Mouse (Mus musculus): ENCODE measurements at regions not wholly inside any gene's neighbourhood (a gene's known extent, or its start where the extent isn't known, plus 50 kb on each side); places are given as distances from the start of the nearest gene placed in this dataset.

- DNase-seq, result no peak
These were observed 83.1 kb downstream of the Thbs2 start for GRCm38 (mm10) chr17:14610791-14611522.

DNA sequence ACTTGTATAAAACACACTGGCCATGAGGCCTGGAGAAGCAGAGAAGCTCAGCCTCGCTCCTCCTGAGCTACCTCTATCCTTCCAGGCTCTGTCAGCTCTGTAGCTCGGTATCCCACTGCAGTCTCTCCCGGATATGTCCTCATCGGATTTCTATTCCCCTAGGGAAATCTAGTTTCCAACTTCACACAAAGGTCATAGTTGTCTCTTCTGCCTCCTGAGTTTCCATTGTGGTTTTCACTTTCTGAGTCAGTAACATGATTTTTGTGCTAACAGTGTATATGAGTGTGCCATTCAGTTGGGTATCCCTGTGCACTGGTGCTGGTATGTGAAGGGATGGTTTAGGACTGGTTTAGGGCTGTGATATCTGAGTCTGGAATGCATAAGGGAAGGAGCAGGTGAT is 85.2 kb downstream of the Thbs2 start:
- no peak for DNase-seq

- no peak for DNase-seq
These were observed 87.6 kb downstream of the Thbs2 start for GRCm38 (mm10) chr17:14606356-14606989.

GRCm38 (mm10) chr17:14599681-14600080 is 94.4 kb downstream of the Thbs2 start:
- DNase-seq, result no peak

DNA sequence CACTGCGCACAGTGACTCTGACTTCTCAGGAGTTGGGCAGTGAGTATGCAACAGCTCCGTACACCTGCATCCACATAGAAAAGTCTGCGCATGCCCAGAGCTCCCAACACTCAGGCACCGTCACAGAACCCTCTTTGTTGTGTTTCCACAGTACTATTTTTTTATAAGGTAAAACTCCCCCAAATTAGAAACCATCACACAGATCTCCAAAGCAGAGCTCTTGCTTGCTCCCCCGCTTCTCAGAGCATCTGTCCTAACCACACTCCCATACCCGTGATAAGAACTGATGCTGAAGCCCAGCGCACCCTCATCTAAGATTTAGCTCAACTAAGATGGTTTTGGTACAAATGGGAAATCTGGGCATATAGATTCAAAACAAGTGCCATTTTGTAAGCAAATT is 97.6 kb downstream of the Thbs2 start:
- DNase-seq, result no peak

GRCm38 (mm10) chr17:14595525-14595924 is 98.5 kb downstream of the Thbs2 start:
- no peak for DNase-seq

DNA sequence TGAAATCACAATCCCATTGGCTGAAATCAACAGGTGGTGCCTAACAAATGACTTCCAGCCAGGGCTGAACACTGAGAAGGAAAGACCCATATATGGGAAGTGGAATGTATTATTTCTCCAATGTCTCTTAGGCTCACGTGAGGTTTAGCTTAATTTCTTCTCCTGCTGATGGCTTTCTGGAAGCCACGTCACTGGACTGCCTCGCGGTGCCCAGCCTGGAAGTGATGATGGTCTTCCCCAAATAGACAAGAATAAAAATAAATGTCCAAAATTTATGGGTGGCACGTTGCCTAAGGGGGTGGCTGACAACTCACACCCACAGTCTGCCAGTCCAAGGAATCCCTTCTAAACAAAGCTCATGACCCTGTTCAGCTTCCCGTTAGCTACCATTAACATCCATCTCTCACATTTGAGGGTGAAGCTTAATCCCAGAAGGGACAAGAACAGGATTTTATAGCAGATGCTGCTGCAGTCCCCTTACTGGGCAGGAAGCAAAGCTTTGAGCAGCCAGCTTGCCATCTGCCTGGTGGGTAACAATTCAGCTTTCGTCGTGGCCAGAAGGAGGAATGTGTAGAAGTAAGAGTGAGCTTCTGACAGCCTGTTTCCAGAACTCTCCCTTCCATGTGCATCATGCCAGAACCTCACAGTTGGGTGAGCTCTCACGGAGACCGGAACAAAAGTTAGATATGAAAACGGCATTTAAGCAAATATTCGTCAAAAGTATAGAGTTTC is 105.8 kb downstream of the Thbs2 start:
- no peak for DNase-seq

DNA sequence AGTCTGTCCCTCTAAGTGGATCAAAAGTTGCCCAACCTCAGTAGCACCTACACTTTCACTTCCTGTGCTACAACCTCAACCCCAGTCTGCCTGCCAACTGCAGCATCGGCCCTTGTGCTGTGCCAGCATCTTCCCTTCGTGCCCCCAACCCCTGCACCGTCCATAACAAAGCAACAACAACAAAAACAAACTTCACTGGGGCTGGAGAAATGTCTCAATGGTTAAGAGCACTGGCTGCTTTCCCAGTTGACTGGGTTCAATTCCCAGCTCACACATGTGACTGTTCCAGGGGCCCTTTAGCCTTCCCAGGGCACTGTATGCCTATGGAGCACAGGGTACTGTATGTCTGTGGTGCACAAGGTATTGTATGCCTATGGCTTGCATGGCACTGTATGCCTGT is 114.4 kb downstream of the Thbs2 start:
- no peak for DNase-seq

DNA sequence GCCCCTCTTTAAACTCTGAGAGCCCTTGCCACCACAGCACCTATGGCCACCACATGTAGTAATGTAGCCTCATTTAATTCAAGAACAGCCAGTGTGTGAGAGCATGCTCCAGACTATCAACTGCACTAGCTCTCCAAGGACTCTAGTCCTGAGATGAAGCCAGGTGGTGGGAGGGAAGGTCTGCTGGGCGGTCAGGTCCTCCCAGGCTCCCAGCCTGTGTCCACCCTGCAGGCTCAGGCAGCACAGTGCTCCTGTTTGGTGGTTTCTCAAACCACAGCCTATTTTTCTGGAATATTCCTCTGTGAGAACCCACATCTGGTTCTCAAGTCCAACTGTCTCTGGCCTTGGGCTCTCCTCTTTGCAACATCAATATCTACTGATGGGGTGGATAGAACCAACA is 115.3 kb downstream of the Thbs2 start:
- DNase-seq, result no peak

GRCm38 (mm10) chr17:14578194-14578593 is 115.8 kb downstream of the Thbs2 start:
- DNase-seq, result no peak

- no peak for DNase-seq
These were observed 117.9 kb downstream of the Thbs2 start for GRCm38 (mm10) chr17:14576159-14576558.

DNA sequence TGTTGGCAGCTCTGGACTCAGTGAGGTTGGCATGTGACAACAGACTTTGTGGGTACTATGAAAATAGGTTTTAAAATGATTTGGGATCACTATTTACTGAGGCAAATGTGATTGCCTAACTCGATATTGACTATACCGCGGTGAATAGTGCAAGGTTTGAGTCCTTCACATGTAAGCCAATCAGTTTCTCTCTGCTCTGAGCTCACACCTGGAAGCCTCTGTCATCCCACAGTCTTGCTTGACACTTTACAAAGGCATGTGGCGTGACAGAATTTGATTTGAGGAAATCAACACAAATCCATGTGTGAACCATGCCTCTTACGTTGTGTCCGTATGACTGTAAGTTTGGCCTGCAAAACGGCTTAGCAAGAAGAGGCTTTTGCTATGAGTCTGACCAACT is 122.9 kb downstream of the Thbs2 start:
- no peak for DNase-seq

- DNase-seq, result no peak
These were observed 123.7 kb downstream of the Thbs2 start for GRCm38 (mm10) chr17:14570266-14570775.

GRCm38 (mm10) chr17:14562191-14562590 is 131.8 kb downstream of the Thbs2 start:
- DNase-seq, result no peak

DNA sequence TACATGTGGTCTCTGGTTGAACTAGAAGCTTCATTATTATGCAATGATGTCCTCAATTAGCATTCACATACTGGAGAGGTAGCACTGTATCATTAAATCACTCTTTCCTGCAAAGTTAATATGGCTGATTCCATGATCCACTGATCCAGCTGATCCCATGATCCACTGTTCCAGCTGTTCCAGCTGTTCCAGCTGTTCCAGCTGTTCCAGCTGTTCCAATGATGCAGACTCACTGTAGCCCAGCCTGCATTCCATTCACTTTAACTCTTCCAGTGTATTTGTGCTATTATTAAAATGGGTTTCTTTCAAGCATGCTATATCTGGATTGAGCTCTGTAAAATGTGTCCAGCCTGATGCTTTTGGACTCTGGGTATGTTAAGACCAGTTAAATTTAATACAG is 136.8 kb downstream of the Thbs2 start:
- no peak for DNase-seq

DNA sequence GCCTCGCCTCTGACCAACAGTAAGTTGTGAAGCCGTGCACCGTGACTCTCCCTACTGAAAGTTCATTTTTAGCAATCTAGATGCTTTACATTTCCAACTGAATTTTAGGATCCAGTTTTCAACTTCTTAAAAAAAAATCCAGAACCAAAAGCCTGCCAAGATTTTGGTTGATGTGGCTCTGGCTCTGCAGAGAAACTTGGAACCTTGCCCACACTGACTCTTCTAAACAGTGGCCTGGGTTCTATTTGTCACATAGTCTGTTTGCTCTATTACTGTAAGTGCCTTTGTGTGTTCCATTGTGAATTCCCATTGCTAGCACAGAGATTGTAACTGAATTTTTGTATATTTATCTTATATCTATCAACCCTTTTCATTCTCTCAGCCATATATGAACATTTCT is 140.8 kb downstream of the Thbs2 start:
- no peak for DNase-seq

GRCm38 (mm10) chr17:14552081-14552480 is 142.0 kb downstream of the Thbs2 start:
- no peak for DNase-seq

DNA sequence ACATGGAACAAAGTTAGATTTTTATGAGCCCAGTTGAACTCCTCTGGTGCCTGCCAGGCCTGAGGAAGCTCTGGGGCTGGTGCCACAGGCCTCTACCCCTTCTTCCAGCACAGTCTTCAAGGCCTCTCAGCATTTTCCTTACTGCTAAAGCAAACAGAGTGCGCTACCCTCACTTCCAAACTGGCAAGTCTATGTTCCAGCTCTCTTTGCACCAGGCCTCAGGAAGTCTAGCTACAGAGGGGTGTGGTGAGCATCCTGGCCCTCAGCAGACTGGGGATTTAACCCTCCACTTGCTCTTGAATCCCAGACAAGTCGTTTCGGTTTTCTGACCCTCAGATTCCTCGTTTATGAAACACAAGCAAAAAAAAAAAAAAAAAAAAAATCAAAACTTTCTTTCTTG is 142.4 kb downstream of the Thbs2 start:
- no peak for DNase-seq

DNA sequence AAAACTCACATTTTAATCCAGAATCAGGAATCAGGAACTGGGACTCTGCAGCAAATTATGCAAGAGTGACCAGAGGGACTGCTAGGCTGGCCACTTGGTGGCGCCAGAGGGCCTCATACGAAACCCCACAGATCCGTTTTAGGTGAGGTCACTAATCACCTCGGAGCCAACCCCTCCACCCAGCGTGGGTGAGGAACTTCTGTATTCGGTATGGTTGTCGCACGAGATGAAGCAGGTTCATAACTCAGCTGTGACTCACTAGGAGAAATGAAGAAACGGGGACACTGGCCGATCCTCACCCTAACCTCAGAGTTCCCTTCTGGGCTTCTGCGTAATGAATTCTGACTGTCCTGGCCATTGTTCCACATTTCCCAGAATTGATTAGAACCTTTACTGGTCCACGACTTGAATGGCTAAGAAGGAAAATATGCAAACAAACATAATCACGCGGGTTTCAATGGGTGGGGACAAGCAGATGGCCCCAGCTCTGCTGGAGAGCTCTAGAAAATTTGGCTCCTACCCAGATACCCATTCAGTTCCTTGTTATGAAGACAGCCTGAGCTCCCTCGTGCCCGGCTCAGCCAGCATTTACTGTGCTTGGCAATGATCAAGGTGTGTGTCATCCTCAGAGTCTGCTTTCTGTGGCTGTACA is 148.1 kb downstream of the Thbs2 start:
- peak; percentile 79 for DNase-seq

- DNase-seq, result no peak
These were observed 149.6 kb downstream of the Thbs2 start for GRCm38 (mm10) chr17:14544343-14545002.

- no peak for DNase-seq
These were observed 153.0 kb downstream of the Thbs2 start for GRCm38 (mm10) chr17:14541035-14541434.

DNA sequence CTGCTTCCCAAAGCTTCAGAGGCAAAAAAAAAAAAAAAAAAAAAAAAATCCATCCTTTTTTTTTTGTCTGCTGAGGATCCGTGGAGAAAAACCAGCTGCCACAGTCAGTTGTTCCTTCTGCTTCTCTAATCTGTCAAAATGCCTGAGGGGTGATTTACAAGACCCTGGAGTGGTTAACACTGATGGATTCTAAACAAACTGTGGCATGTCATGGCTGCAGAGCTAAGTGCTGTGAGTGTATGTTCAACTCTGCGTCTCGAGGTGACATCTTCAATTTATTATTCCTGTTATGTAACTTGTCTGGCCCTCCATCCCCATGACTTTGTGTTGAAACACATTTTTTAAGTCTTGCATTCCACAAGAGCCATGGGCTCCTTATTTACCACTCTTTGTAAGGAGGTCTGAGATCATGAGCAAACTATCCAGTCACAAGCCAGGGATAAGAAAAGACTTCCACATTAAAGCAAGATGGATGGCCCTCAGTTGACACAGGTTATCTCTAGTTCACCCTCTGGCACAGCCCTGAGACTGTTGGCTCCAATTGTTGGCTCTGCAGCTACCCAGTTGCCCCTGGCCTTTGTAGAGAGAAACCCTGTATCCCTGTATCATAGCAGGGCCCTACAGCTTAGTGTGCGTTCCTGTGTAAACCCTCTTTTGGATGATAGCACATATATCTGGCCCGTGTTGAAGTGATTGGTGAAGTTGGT is 153.6 kb downstream of the Thbs2 start:
- peak; percentile 17 for DNase-seq
